Mouse (Mus musculus) naive thymus-derived CD4-positive, alpha-beta T cell, adult 2 months (primary cell): Measurements from ENCODE around the gene Mrpl58.

Experiments used
- DNase-seq: peaks from one replicate; pipeline ENCODE4 v3.0.0-alpha.2; 2011; ENCODE audit warnings: low read depth

Mrpl58 gene

GRCm38 (mm10) chr11:115457405-115457804 is 53.9 kb downstream of the Mrpl58 start:
- DNase-seq = peak; percentile 35

- DNase-seq = no peak
Observed at GRCm38 (mm10) chr11:115460976-115461375, 57.4 kb downstream of the Mrpl58 start.

GRCm38 (mm10) chr11:115461846-115462242 is 58.3 kb downstream of the Mrpl58 start:
- peak; percentile 74 for DNase-seq
